Mouse (Mus musculus) hindbrain, postnatal 0 days (tissue): ENCODE data around the gene Rbpms2. TPM values are rescaled to one million over a fixed set of nuclear protein-coding genes. Genes with fewer than 3 reads are reported as not detected.
A peak's percentile ranks its signal among the peaks of the same experiment; 100 is the strongest.

ENCODE experiments used
- ATAC-seq: fragments of 200-750 bp; cut with Nextera tagmentation; 2 replicates; pipeline ENCODE4 v1.8.0; 2017; ENCODE audit warnings: mild to moderate bottlenecking, moderate TSS enrichment, moderate library complexity
- DNase-seq: peaks from one replicate; pipeline ENCODE4 v3.0.0-alpha.2; 2015; ENCODE audit warnings: low spot score
- H3K27ac ChIP-seq: fragments of 300-500 bp; sonication (generic); 2 replicates; pipeline ENCODE4 v1.5.1; 2014; ENCODE audit warnings: mild to moderate bottlenecking
- H3K27me3 ChIP-seq: fragments of 300-500 bp; sonication (generic); 2 replicates; pipeline ENCODE4 v1.6.1; 2014; ENCODE audit warnings: low read length, mixed read lengths; ENCODE audit not compliant: insufficient read depth
- H3K36me3 ChIP-seq: fragments of 300-500 bp; sonication (generic); 2 replicates; pipeline ENCODE4 v1.6.1; 2014; ENCODE audit warnings: low read length, mixed read lengths; ENCODE audit not compliant: insufficient read depth
- H3K4me1 ChIP-seq: fragments of 300-500 bp; sonication (generic); 2 replicates; pipeline ENCODE4 v1.6.1; 2014; ENCODE audit warnings: antibody characterized with exemption, low read length, mixed read lengths; ENCODE audit not compliant: insufficient read depth
- H3K4me2 ChIP-seq: fragments of 300-500 bp; sonication (generic); 2 replicates; pipeline ENCODE4 v1.6.1; 2014; ENCODE audit warnings: low read depth, mild to moderate bottlenecking, low read length, moderate library complexity, mixed read lengths
- H3K4me3 ChIP-seq: fragments of 300-500 bp; sonication (generic); 2 replicates; pipeline ENCODE4 v1.5.1; 2014; ENCODE audit warnings: low read length
- H3K9ac ChIP-seq: fragments of 300-500 bp; sonication (generic); replicated peaks from 2 replicates; pipeline ENCODE4 v1.6.1; 2014; ENCODE audit warnings: mild to moderate bottlenecking, low read length, moderate library complexity, mixed read lengths
- H3K9me3 ChIP-seq: fragments of 300-500 bp; sonication (generic); 2 replicates; pipeline ENCODE4 v1.6.1; 2016; ENCODE audit warnings: low read length, mixed read lengths
- CTCF ChIP-seq: IDR thresholded peaks from 2 replicates; pipeline ENCODE4 v1.5.1; 2016; ENCODE audit warnings: antibody characterized with exemption, control low read depth, low read depth
- WGBS: fragments of 180-500 bp; shearing (Covaris S2); extraction: QIAGEN DNeasy Blood & Tissue Kit; methylation state at CpG from one replicate; pipeline ENCODE4 v1.1.7; 2014; 5-methylcytosine and 5-hydroxymethylcytosine counted together
- polyA plus RNA-seq: library from polyadenylated mRNA; unstranded; fragments of >200 nt; fragmentation: Nextera tagmentation; extraction: Ambion mirVana; gene quantifications from 2 replicates; pipeline ENCODE4 v1.2.1, GENCODE M21; 2015
- total RNA-seq: library from RNA; depleted of rRNA; stranded (reverse); fragments of >200 nt; gene quantifications from 2 replicates; pipeline ENCODE4 v1.2.3, GENCODE M21; 2014

The Rbpms2 gene
- total and polyA plus RNA-seq, 2 experiments from 2014 or later, result 3.3 to 5.1 TPM

DNA sequence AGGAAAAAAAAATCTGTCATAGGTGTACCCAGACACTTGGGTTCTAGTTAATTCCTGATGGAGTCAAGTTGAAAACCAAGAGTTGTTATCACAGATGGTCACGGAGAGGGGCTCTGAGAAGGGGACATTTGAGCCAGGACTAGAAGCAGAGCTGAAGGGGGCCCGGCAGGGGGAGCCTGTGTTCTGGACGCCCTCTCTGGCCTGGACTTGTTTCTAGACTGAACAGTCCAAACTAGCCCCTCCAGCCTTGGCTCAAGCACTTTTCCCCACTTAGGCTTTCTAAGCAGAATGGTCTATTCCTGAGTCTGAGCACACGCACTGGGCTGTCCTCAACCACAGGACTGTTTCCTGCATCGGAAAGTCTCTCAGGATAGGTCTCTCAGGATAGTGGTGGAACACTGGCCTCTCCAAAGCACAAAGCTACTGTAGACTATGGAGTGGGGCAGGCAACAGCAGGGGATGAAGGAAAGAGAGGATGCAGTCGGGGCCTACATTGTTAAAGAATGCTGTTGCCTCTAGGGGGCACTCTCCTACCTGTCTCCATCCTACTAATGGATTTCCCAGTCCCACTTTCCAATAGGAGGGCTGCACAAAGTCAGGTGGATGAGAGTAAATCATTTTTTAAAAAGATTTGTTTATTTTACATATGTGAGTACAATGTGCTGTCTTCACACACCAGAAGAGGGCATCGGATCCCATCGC is 25.9 kb upstream of the Rbpms2 start:
- H3K4me1 ChIP-seq, result no peaks in the 10 kb centered on the region

DNA sequence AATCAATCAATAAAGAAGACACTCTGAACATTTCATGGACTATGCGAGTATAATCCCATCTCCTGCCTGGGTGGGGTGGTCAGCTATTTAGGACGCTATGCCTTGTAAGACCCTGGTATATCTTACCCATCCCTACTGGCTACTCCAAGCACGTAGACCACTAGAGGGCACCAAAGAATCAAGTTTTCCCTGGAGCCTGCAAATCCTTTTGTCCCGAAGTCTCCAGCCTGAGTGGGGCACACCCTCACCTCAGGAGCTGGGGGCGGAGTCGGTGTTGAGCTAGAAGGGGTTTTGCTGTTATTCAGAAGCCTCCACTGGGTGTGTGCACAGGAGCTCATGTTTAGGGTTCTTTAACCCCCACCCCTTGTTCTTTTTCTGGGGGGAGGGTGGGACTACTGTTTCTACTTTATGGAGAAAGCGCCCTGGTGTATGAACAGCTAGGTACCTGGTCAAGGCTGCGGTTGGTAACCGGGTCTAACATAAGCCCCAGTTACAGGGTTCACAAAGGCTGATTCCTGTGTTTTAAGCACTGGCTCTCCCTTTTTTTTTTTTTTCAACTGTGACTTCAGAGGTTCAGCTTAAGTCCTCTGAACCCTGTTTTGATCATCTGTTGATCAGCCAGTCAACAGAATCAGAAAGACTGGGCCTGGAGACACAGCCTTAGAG is 23.8 kb upstream of the Rbpms2 start:
- ATAC-seq (peak; percentile 90), DNase-seq (peak; percentile 95)
- no peak overlapping the region for H3K27ac ChIP-seq
- peak; percentile 89 for TF ChIP-seq CTCF
- no peaks in the 10 kb centered on the region for H3K9me3 ChIP-seq
- H3K4me3 ChIP-seq, result 0 out of 2 replicates have a peak overlapping the region, but pooled peaks have one; percentile 8
- WGBS, result 5% methylated on average over 9 of the region's 9 CpGs
- no peaks in the 10 kb centered on the region for H3K27me3 ChIP-seq
- no peaks in the 10 kb centered on the region for H3K4me1 ChIP-seq
- H3K36me3 ChIP-seq, result no peaks in the 10 kb centered on the region
- peak overlapping the region; percentile 45 for H3K4me2 ChIP-seq
- no peak overlapping the region for H3K9ac ChIP-seq

More for the DNA sequence above, 25.9 kb upstream of the Rbpms2 start:
- Histone ChIP-seq H3K27ac (no peak overlapping the region), H3K36me3 (no peaks in the 10 kb centered on the region), H3K27me3 (no peaks in the 10 kb centered on the region), H3K9me3 (no peaks in the 10 kb centered on the region), H3K4me2 (no peak overlapping the region), H3K9ac (no peak overlapping the region), H3K4me3 (no peak overlapping the region)
- 52% methylated on average over 8 of the region's 8 CpGs for WGBS
- peak; percentile 38 for TF ChIP-seq CTCF
- DNase-seq, result no peak
- no peak for ATAC-seq

- Histone ChIP-seq H3K4me1 (no peaks in the 10 kb centered on the region), H3K9ac (no peak overlapping the region), H3K27me3 (no peaks in the 10 kb centered on the region), H3K4me3 (no peak overlapping the region), H3K27ac (no peak overlapping the region), H3K4me2 (no peak overlapping the region), H3K36me3 (no peaks in the 10 kb centered on the region), H3K9me3 (no peaks in the 10 kb centered on the region)
- 47% methylated on average over 9 of the region's 9 CpGs for WGBS
- DNase-seq (no peak), ATAC-seq (no peak)
- no peak for TF ChIP-seq CTCF
Observed at GRCm38 (mm10) chr9:65606321-65607109, 22.9 kb upstream of the Rbpms2 start.

DNA sequence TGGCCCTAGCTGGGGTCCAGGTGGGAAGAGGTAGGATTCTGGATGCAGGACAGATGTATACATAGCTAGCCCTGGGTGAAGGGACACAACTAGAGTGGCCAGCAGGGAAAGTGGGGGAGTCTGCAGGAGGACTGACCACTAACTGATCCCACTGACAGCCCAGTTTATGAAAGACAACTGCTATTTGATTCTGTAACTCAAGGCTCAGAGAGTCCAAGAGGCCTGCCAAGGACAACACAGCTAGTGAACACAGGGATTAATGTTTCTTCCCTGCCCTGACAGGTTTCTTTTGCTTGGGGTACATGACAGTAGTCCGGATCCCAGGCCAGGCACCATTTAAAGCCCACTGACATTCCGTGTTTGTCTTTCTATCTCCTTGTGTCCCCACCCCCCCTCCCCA is 22.3 kb upstream of the Rbpms2 start:
- no peak for TF ChIP-seq CTCF
- Histone ChIP-seq H3K9me3 (no peaks in the 10 kb centered on the region), H3K4me1 (no peaks in the 10 kb centered on the region), H3K36me3 (no peaks in the 10 kb centered on the region), H3K4me3 (no peak overlapping the region), H3K27me3 (no peaks in the 10 kb centered on the region), H3K27ac (no peak overlapping the region), H3K9ac (no peak overlapping the region), H3K4me2 (no peak overlapping the region)
- ATAC-seq (no peak), DNase-seq (no peak)
- WGBS, result 62% methylated on average over 2 of the region's 2 CpGs

GRCm38 (mm10) chr9:65611969-65612486 is 17.4 kb upstream of the Rbpms2 start:
- ATAC-seq (no peak), DNase-seq (no peak)
- no peak overlapping the region for H3K9ac ChIP-seq
- H3K4me1 ChIP-seq, result no peaks in the 10 kb centered on the region
- H3K36me3 ChIP-seq, result no peaks in the 10 kb centered on the region
- no peak overlapping the region for H3K27ac ChIP-seq
- TF ChIP-seq CTCF, result no peak
- no peaks in the 10 kb centered on the region for H3K27me3 ChIP-seq
- H3K9me3 ChIP-seq, result no peaks in the 10 kb centered on the region
- 87% methylated on average over 5 of the region's 5 CpGs for WGBS
- H3K4me2 ChIP-seq, result no peak overlapping the region
- H3K4me3 ChIP-seq, result no peak overlapping the region

GRCm38 (mm10) chr9:65613098-65613497 is 16.4 kb upstream of the Rbpms2 start:
- ATAC-seq (no peak), DNase-seq (no peak)
- no peak overlapping the region for H3K4me3 ChIP-seq
- no peak overlapping the region for H3K9ac ChIP-seq
- no peaks in the 10 kb centered on the region for H3K27me3 ChIP-seq
- H3K9me3 ChIP-seq, result no peaks in the 10 kb centered on the region
- TF ChIP-seq CTCF, result no peak
- no peaks in the 10 kb centered on the region for H3K4me1 ChIP-seq
- WGBS, result 80% methylated on average over 2 of the region's 2 CpGs
- H3K4me2 ChIP-seq, result no peak overlapping the region
- H3K36me3 ChIP-seq, result no peaks in the 10 kb centered on the region
- H3K27ac ChIP-seq, result no peak overlapping the region
